Mouse (Mus musculus) heart, postnatal 0 days (tissue): Measurements from ENCODE around the gene C1qtnf5.

ENCODE experiments used
- CTCF ChIP-seq: IDR thresholded peaks from 2 replicates; pipeline ENCODE4 v1.5.1; 2016; ENCODE audit warnings: antibody characterized with exemption, control low read depth, low read depth
- EP300 ChIP-seq: IDR thresholded peaks from 2 replicates; pipeline ENCODE4 v1.6.1; 2016; ENCODE audit warnings: antibody characterized with exemption, low read depth

- no peak for TF ChIP-seq EP300
- TF ChIP-seq CTCF, result peak; percentile 16; the same call in 1 of the 2 replicates
These were observed at the start of gene C1qtnf5 for GRCm38 (mm10) chr9:44107110-44107509.
